Mouse (Mus musculus): Measurements from ENCODE around the gene Rpl3. TPM values are rescaled to one million over a fixed set of nuclear protein-coding genes. Genes with fewer than 3 reads are reported as not detected.

Gene Rpl3
- polyA plus RNA-seq, 2 experiments = 1,384 to 1,569 TPM

- H3K9ac ChIP-seq (ENCODE audit: low read depth, low read length, severe bottlenecking) = no peak overlapping the region
- H3K4me1 ChIP-seq (ENCODE audit: control insufficient read depth, insufficient read depth, low read length) = no peaks in the 10 kb centered on the region
- no peak overlapping the region for H3K4me3 ChIP-seq (replicated peaks; ENCODE audit: low read length)
- no peaks in the 10 kb centered on the region for H3K27me3 ChIP-seq (ENCODE audit: control insufficient read depth, insufficient read depth, low read length)
- no peaks in the 10 kb centered on the region for H3K36me3 ChIP-seq (ENCODE audit: control insufficient read depth, insufficient read depth, low read length)
- no peak for ATAC-seq (ENCODE audit: low FRiP score, low read depth)
- 86% methylated on average over 4 of the region's 4 CpGs for WGBS
- no peak overlapping the region for H3K4me2 ChIP-seq (replicated peaks; ENCODE audit: low read depth, low read length, severe bottlenecking)
- H3K9me3 ChIP-seq (ENCODE audit: control insufficient read depth, low read length) = no peaks in the 10 kb centered on the region
- TF ChIP-seq POLR2A (IDR thresholded peaks at IDR 0.05; ENCODE audit: borderline replicate concordance, extremely low read depth, insufficient read depth, insufficient read length) = no peak
- DNase-seq (ENCODE audit: low spot score) = no peak
- no peak overlapping the region for H3K27ac ChIP-seq (replicated peaks; ENCODE audit: low read depth, low read length)
These were observed 30.6 kb downstream of the Rpl3 start for GRCm38 (mm10) chr15:80061071-80061550.

- DNase-seq (ENCODE audit: low spot score) = no peak
- Histone ChIP-seq H3K4me3 (replicated peaks; ENCODE audit: low read length) (no peak overlapping the region), H3K4me1 (ENCODE audit: control insufficient read depth, insufficient read depth, low read length) (no peaks in the 10 kb centered on the region), H3K4me2 (replicated peaks; ENCODE audit: low read depth, low read length, severe bottlenecking) (no peak overlapping the region), H3K27me3 (ENCODE audit: control insufficient read depth, insufficient read depth, low read length) (no peaks in the 10 kb centered on the region), H3K9me3 (ENCODE audit: control insufficient read depth, low read length) (no peaks in the 10 kb centered on the region), H3K36me3 (ENCODE audit: control insufficient read depth, insufficient read depth, low read length) (no peaks in the 10 kb centered on the region), H3K27ac (replicated peaks; ENCODE audit: low read depth, low read length) (no peak overlapping the region), H3K9ac (ENCODE audit: low read depth, low read length, severe bottlenecking) (no peak overlapping the region)
- no peak for TF ChIP-seq POLR2A (IDR thresholded peaks at IDR 0.05; ENCODE audit: borderline replicate concordance, extremely low read depth, insufficient read depth, insufficient read length)
- WGBS = 89% methylated on average over 8 of the region's 8 CpGs
- no peak for ATAC-seq (ENCODE audit: low FRiP score, low read depth)
These were observed 31.2 kb downstream of the Rpl3 start for GRCm38 (mm10) chr15:80060356-80061070.

- H3K4me3 ChIP-seq (replicated peaks; ENCODE audit: low read length) = no peak overlapping the region
- no peak for ATAC-seq (ENCODE audit: low FRiP score, low read depth)
- no peak overlapping the region for H3K9ac ChIP-seq (ENCODE audit: low read depth, low read length, severe bottlenecking)
- no peak for DNase-seq (ENCODE audit: low spot score)
- no peaks in the 10 kb centered on the region for H3K9me3 ChIP-seq (ENCODE audit: control insufficient read depth, low read length)
- H3K36me3 ChIP-seq (ENCODE audit: control insufficient read depth, insufficient read depth, low read length) = no peaks in the 10 kb centered on the region
- no peak for TF ChIP-seq POLR2A (IDR thresholded peaks at IDR 0.05; ENCODE audit: borderline replicate concordance, extremely low read depth, insufficient read depth, insufficient read length)
- 49% methylated on average over 7 of the region's 7 CpGs for WGBS
- no peak overlapping the region for H3K27ac ChIP-seq (replicated peaks; ENCODE audit: low read depth, low read length)
- no peak overlapping the region for H3K4me2 ChIP-seq (replicated peaks; ENCODE audit: low read depth, low read length, severe bottlenecking)
- H3K27me3 ChIP-seq (ENCODE audit: control insufficient read depth, insufficient read depth, low read length) = no peaks in the 10 kb centered on the region
- no peaks in the 10 kb centered on the region for H3K4me1 ChIP-seq (ENCODE audit: control insufficient read depth, insufficient read depth, low read length)
These were observed 32.1 kb downstream of the Rpl3 start for GRCm38 (mm10) chr15:80059606-80060005.

GRCm38 (mm10) chr15:80058151-80058550 lies 33.5 kb downstream of the Rpl3 start:
- ATAC-seq (ENCODE audit: low FRiP score, low read depth) (no peak), DNase-seq (ENCODE audit: low spot score) (no peak)
- Histone ChIP-seq H3K4me2 (replicated peaks; ENCODE audit: low read depth, low read length, severe bottlenecking) (no peak overlapping the region), H3K9ac (ENCODE audit: low read depth, low read length, severe bottlenecking) (no peak overlapping the region), H3K27me3 (ENCODE audit: control insufficient read depth, insufficient read depth, low read length) (no peaks in the 10 kb centered on the region), H3K36me3 (ENCODE audit: control insufficient read depth, insufficient read depth, low read length) (no peaks in the 10 kb centered on the region), H3K4me3 (replicated peaks; ENCODE audit: low read length) (no peak overlapping the region), H3K4me1 (ENCODE audit: control insufficient read depth, insufficient read depth, low read length) (no peaks in the 10 kb centered on the region), H3K9me3 (ENCODE audit: control insufficient read depth, low read length) (no peaks in the 10 kb centered on the region), H3K27ac (replicated peaks; ENCODE audit: low read depth, low read length) (no peak overlapping the region)
- TF ChIP-seq POLR2A (IDR thresholded peaks at IDR 0.05; ENCODE audit: borderline replicate concordance, extremely low read depth, insufficient read depth, insufficient read length) = no peak
- WGBS = 88% methylated on average over 7 of the region's 7 CpGs

GRCm38 (mm10) chr15:80054034-80054710 lies 37.5 kb downstream of the Rpl3 start:
- WGBS = 69% methylated on average over 7 of the region's 7 CpGs
- H3K9ac ChIP-seq (ENCODE audit: low read depth, low read length, severe bottlenecking) = no peak overlapping the region
- TF ChIP-seq POLR2A (IDR thresholded peaks at IDR 0.05; ENCODE audit: borderline replicate concordance, extremely low read depth, insufficient read depth, insufficient read length) = no peak
- H3K4me1 ChIP-seq (ENCODE audit: control insufficient read depth, insufficient read depth, low read length) = peaks cover 12% of the 10 kb centered on the region
- H3K27me3 ChIP-seq (ENCODE audit: control insufficient read depth, insufficient read depth, low read length) = no peaks in the 10 kb centered on the region
- ATAC-seq (ENCODE audit: low FRiP score, low read depth) (no peak), DNase-seq (ENCODE audit: low spot score) (no peak)
- H3K36me3 ChIP-seq (ENCODE audit: control insufficient read depth, insufficient read depth, low read length) = no peaks in the 10 kb centered on the region
- H3K4me2 ChIP-seq (replicated peaks; ENCODE audit: low read depth, low read length, severe bottlenecking) = no peak overlapping the region
- H3K4me3 ChIP-seq (replicated peaks; ENCODE audit: low read length) = no peak overlapping the region
- H3K9me3 ChIP-seq (ENCODE audit: control insufficient read depth, low read length) = no peaks in the 10 kb centered on the region
- no peak overlapping the region for H3K27ac ChIP-seq (replicated peaks; ENCODE audit: low read depth, low read length)
